Mouse (Mus musculus) 3T3-L1 (cell line): Measurements from ENCODE around the gene Bin2.
"Not testable (repeated sequence)": the region's sequence is repeated elsewhere in the genome, so short reads cannot be mapped to it uniquely, and the experiment has no call there.

Experiments used
- DNase-seq: peaks from one replicate; pipeline ENCODE4 v3.0.0-alpha.2; 2015; ENCODE audit warnings: low read depth, low spot score

Gene Bin2

DNA sequence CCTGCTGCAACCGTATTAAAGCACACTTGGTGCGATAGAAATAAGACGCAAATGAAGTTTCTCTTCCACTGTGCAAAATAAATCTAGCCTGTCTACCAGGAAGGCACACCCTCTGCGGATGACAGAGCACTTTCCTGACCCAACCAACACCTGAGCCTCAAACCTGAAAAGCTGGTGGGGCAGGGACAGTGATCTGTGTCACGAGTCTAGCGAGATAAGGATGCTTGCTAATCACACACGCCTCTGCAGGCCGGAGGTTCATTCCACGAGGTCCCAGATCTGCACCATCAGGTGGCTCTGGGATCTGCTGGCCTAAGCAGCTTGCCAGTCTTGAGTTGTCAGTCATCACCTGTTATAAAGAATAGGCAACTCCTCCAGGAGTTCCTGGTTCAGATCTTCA, 17.7 kb downstream of the Bin2 start:
- no peak for DNase-seq

DNA sequence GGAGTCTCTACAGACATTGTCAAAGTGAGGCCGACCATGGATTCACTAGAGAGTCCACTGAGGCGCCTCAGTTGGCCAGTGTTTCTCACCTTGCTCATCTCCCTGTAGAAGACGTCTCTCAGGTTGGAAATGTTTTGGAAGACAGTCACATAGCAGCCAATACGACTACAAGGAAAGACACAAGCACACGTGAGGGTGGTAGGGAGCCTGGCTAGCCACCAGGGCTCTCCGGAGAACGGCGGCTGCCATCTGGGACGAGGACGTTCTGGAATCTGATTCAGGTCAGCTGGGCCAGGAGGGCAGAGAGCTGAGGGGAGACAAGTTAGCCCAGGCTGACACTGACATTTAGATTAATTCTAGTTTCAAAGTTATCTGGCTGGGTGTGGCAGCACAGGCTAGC, 19.2 kb downstream of the Bin2 start:
- no peak for DNase-seq

DNA sequence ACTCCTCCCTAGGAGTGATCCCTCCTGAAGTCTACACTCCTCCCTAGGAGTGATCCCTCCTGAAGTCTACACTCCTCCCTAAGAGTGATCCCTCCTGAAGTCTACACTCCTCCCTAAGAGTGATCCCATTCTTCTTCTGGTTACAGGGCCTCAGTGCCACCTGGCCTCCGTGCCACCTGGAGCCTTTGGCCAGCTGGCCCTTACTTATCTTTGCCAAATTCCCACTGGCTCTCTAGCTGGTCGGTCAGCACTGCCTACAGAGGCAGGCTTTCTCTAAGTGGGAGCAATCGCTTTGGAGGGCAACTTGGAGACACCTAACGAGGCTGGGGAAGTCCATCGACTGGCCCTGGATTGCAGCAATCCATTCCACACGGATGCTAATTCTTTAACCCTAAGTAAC, 23.2 kb downstream of the Bin2 start:
- no peak for DNase-seq

DNA sequence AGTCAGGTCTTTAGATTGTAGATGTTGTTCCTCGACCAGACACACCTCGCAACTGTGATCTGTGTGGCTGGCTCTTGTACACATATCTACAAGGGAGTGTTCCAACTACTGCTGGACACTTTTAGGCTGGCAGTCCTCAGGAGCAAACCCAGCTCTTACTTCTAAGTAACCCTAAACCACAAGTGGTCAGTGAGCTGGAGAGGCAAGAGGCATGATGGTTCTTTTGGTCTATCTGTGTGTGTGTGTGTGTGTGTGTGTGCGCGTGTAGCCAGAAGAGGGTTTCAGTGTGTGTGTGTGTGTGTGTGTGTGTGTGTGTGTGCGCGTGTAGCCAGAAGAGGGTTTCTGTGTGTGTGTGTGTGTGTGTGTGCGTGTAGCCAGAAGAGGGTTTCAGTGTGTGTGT, 26.9 kb downstream of the Bin2 start:
- no peak for DNase-seq

DNA sequence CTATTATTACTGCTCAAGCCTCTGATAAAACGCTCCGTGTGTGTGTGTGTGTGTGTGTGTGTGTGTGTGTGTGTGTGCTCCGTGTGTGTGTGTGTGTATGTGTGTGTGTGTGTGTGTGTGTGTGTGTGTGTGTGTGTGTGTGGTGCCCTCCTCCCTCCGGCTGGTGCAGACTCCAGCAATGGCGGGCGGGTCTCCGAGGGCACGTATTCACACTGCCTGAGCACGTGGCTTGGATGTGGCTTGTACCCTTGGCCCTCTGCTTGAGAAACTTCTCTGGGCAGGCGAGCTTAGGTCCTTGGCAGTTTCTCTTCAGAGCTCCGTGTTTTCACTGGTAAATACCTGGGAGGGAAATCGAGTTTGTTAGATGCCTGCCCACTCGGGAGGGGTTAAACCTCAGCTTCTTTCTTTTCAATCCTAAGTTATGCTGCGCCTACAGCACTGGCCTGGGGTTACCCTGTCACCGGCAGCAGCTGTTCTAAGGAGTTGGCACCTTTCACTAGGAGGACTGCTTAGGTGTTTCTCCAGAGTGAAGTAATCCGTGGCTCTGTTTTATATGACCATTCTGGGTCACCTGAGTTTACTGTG, 28.0 kb downstream of the Bin2 start:
- no peak for DNase-seq

DNA sequence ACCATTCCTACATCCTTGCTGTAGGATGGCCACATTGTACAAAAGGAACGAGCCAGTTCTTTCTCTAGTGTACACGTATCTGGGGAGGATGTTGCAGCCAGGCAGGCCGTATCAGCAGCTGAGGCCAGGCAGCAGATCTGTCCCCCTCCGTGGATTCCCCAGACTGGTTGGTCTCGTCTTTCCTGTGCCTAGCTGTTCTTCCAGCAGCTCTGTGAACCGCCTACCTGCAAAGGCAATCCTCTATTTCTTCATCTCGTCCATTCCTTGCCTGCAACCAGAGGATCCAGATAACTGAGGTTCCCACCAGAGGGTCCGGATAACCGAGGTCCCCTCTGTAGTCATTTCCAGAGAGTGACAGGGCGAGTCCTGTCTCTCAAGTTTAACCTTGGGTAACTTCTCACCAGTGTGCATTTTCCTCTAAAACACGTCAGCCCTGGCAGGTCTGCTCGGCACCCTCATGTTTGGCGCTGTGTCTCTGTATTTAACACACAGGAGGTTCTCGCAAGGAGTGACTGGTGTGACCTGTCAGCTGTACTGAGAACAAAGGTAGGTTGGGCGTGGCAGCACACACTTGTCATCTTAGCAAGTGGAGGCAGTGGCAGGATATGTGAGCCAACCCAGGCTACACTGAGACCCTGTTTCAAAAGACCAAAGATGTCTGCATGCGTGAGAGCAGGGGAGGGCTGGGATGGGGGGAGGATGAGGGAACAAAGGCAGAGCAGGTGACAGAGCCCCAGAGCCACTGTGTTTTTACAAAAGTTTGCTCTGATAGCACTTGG, 29.2 kb downstream of the Bin2 start:
- no peak for DNase-seq

DNA sequence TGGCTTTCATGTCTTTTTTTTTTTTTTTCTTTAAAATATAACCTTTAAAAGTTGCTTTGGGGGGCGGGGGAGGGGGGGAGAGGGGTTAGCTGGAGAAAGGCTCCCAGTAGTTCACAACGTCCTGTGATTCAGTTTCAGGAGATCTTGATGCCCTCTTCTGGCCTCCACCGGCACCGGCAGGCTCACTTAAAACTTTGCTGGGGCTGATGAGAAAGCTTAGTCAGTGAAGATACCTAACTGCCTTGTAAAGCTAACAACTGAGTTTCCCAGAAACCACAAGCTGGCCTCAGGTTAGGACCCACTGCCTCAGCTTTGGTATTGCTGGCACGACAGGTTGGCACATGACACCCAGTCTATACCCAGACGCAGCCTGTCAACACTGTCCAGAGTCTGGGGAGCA, 31.7 kb downstream of the Bin2 start:
- DNase-seq, result no peak

DNA sequence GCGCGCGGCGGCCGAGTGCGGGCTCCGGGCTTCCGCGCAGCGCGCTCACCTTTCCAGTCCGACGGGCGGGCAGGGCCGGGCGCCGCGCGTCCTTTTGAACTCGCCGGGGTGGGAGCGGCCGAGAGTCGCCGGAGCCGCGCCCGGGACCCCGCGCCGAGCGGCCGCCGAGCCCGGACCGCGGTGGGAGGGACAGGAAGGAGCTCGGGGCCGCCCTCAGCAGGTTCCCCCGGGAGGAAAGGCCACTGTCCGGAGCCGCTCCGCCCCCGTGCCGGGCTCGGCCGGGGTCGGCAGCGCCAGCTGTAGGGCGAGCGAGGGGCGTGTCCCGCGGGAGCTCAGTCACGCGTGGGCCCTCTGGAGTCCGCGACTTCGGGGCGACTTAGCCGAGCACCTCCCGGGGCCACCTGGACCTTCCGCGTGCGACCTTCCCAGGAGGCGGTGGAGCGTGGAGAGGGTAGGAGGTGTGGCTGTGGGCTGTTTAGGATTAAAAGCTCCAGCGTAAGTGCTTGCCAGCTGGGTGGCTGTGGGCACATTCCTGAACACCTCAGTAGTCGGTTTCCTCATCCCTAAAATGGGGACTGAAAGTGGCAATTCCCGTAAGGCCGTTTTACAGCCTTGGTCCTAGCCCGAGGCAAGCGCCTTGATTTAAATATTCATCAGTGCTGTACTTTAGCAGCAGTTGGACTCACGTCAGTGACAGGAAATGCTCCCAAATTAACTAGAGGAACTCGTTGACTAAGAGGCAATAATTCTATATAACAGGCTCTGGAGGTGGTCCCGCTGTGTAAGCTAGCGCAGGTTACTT, 32.5 kb downstream of the Bin2 start, which contains the start of gene Smagp:
Gene Smagp, minus strand, starts transcription at position 241 of the 802 bp plus-strand sequence.
- DNase-seq, result no peak

DNA sequence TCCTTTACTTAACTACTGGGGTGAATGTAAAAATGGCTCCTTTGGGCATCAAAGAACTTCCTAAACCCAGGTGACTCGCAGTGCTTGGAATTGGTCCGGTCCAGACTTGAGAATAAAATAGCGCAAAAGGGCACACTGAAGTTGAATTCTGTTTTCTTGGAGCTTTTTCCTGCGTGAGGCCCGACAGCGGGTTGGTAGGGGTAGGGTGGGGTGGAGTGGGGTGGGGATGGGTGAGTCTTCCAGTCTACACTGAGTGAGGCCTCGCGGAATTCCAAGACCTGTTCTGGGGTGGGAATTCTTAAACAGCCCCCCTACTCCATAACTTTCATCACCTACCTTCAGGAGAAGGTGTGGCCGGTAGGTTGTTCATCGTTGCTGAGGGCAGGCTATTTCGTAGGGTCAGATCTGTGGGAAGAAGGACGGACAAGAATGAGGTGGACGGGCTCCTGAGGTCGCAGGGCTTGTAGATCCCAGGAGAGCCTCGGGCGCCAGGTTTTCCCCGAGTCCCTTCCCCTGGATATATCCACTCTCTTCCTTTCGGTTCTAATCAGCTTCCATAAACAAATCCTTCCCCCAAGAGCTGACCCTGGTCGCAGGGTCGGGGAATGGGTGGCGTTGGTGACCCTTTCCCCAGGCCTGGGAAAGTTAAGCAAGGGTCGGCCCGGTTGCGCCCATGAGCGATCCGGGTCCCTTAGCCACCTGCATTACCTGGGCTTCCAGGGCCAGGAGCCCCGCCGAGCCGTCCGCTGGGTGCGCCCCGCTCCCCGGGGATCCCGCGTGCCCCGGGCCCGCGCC, 33.3 kb downstream of the Bin2 start:
- DNase-seq, result no peak

DNA sequence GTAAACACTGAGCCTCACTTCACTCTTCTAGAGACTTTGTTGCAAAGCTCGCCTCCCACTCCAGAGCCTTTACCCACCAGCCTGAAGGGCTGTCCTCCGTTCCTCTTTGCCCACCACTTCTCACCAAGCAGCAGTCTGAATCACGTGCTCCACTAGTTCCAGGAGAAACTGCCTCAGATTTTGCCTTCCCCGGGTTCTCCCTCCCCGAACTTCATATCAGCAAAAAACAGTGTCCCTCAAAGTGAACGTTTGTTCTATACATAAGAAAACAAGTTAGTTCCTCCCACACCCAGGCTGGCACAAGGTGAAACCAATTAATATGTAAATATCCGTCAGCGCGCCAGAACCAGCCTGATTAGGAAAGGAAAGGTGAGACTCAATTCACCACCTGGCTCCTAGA, 34.1 kb downstream of the Bin2 start:
- DNase-seq, result no peak

DNA sequence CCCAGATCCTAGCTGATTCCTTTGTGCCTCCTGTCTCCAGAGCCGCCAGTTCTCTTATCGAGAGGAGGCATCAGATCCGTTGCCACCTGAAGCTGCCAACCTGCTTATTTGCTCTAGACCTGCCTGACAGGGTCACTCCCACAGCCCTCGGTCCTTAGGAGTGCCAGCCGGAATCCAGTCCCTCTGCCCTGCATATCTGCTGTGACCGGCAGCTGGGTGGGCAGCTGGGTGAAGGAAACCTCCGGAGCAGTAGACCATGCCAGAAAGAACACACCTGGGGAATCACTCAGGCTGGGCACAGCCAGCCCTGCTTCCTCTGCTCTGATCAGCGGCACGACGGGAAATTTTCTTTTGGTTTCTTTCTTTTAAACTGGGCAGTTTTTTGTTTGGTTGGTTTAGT, 36.0 kb downstream of the Bin2 start:
- no peak for DNase-seq

DNA sequence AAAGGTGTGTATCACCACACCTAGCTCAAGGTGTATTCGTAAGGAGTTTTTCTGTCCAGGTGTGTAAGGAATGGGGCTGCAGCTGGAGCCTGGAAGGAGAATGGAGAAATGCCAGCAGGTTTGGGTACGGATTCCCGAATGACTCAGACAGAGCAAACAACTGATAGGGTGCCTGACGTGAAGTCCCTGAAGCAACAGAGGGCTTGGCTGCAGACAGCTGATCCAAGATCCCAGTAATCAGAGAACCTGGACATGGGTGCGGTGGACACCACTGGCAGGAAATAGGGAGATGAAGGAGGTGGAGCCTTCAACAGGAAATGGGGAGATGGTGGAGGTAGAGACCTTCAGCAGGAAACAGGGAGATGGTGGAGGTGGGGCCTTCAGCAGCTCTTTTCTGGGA, 37.0 kb downstream of the Bin2 start:
- no peak for DNase-seq

DNA sequence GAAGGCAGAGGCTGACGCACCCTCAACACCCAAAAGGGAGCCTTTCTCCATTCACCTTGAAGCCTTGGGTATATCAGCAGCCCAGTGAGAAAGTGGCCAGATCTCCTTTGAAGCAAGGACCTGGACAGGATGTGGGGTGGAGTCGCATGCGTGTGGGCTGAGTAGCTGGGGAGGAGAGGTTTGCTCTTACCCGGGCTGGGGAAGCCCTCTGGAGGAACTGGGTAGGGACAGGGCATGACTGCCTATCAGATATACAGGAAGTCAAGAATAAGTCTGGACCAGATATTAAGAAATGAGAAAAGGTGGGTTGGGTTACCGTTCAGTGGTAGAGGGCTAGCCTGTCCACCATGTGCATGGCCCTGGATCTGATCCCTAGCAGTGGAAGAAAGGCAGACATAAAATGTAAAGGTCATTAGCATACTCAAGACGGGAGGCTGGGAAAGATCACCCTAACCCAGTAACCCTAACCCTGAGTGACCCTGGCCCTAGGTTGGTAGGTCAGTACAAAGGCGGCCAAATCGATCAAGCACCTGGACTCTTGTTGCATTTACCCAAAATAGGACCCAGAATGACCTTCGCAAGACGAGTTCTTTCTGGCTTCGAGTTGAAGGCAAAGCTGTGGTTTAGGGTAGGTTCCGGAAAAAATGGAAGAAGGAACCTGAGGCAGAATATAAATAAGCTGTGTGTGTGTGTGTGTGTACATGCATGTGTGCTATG, 37.7 kb downstream of the Bin2 start:
- DNase-seq, result no peak

DNA sequence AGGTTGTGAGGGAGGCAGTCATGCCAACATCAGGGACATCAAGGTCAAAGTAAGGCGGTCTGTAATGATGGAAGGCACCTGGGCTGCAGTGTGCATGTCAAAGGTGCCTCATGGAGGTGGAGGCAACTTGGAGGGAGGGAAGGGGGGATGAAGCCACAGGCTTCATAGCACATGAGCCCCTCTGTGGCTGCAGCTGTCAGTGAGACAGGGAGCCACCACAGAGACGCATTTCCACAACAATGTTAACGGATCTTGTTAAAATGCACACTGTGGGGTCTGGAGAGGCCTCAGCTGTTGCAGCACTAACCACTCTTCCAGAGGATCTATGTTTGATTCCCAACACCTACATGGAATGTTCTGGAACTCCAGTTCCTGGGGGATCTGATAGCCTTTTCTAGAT, 39.2 kb downstream of the Bin2 start:
- no peak for DNase-seq

DNA sequence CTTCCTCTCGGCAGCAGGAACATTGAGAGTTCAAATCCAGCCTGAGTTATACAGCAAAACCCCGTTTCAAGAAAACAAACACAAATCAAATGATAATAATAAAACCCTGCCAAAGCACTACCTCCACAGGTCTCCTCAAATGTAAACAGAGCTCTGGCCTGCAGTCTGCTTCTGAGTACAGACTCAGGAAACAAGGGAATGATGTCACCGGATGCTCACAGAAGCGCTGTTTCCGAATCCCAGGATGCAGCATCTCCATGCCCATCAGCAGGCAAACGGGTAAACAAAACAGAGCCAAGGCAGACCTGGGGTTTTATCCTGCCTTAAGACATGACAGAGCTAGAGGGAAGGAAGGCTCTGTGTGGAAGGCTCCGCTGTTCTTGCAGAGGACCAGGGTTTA, 40.6 kb downstream of the Bin2 start:
- no peak for DNase-seq

DNA sequence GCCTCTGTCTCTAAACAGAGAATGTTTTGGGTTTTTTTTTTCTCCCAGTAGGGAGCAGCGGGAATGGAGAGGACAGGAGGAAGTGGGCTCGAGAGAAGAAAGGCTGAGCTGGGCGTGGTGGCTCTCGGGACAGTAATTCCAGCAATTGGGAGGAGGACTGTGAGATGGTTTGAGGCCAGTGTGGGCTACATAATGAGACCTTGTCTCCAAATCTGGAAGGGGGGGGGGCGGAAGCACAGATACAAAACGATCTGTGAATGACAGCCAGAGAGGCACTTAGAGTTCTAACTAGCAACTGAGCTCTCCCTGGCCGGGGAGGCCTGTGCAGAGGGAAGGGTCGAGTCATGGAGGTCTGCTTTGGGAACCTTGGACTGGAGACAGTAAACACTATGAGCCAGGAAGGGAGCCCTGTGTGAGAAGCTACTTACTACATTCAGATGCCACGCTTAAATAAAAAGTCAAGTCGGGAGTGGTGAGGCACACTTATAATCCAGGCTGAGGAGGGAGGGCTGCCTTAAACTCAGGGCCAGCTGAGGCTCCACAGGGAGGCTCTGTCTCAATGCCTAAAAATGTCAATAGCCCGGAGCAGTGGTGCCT, 41.5 kb downstream of the Bin2 start:
- peak; percentile 31 for DNase-seq

DNA sequence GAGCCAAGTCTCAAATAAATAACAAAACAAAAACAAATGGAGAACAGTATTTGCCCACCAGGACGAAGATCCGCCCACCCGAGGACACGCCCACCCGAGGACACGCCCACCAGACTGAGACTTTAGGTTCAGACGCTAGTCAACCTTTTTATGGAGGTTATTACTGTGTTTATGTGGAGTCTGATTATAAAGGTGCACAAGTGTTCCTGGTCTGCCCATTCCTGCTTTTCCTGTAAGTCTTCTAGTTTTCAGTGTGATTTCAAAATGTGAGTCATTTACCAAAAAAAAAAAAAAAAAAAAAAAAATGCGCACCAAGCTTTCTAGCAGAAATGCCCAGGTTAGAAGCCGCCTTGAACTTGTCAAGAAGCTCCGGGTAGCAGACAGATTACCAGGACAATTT, 42.1 kb downstream of the Bin2 start:
- peak; percentile 58 for DNase-seq

DNA sequence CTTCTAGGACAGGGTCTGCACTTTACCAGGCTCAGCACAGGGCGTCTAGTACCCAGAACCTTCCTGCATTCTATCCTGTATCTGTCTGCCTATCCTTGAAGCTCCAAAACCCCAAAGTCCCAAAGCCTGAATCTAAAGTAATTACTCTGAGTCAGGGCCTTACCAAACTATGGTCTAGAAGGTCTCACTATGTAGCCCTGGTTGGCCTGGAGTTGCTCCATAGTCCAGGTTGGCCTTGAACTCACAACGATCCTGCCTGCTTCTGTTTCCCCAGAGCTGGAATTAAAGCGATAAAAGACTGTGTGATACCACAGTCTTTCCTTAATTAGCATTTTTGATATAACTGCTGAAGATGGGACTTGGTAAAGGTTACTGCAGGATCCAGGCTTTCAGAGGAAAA, 44.9 kb downstream of the Bin2 start:
- no peak for DNase-seq

DNA sequence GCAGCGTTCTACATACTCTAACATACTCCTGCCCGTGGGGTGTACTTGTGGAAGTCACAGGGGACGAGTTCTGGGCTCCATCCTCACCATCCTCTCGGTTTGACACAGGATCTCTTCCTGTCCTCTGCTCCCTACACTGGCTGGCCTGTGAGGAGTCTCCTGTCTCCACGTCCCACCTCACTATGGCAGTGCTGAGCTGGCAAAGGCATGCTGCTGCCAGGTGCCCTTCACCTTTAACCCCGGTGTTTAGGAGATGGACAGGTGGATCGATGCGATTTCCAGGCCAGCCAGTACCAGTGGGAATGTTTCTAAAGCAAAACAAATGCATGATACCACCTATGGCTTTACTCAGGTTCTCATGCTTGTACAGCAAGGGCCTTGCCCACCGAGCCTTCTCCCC, 45.6 kb downstream of the Bin2 start:
- DNase-seq, result no peak

DNA sequence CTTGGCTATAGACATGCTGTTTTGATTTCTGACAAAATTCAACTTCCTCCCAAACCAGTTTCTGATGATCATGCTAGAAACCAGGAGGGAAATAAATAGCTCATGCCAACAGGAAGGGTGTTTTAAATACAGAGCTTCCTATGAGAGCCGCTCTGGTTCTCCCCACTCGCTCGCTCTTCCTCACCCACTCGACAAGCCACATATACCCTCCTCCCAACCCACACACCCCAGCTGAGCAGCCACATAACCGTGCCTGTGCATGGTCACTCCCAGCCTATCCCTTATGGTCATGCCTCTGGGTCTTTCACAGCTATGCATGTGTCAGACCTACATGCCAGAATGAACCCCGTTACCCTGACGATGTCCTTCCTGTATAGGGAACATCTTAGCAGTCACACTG, 47.2 kb downstream of the Bin2 start:
- DNase-seq, result no peak

DNA sequence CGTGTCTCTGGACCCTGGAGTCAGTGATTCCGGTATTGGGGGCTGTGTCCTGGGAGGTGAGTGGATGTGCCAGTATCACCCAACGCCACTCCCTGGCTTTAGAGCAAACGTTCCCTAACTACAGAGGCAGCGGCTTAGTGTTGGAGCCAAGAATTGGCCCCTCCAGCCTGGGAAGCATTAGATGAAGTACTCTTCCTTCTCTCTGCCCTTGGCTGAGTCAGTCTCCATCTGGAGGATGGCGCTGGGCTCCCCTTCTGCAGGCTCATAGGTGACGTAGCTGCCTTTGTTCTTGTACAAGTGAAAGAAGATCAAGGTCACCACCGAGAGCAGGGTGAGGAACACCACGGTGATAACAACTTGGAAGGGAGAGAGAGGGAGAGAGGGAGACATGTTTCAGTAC, 47.7 kb downstream of the Bin2 start:
- not testable (repeated sequence) for DNase-seq
